Mouse (Mus musculus): ENCODE measurements around the gene Gorasp1. TPM values are rescaled to one million over a fixed set of nuclear protein-coding genes. Genes with fewer than 3 reads are reported as not detected.

The Gorasp1 gene
- polyA plus RNA-seq, 1 experiment from 2014 or later: 33.0 TPM

GRCm38 (mm10) chr9:119939646-119940045 is 2.3 kb upstream of the Gorasp1 start:
- no peak for DNase-seq (ENCODE audit: low spot score)

GRCm38 (mm10) chr9:119938496-119938895 is 1.1 kb upstream of the Gorasp1 start:
- Histone ChIP-seq H3K4me1 (peaks cover 55% of the 10 kb centered on the region), H3K9me3 (replicated peaks) (no peaks in the 10 kb centered on the region), H3K36me3 (no peaks in the 10 kb centered on the region), H3K27me3 (ENCODE audit: low read depth, poor library complexity, severe bottlenecking) (no peaks in the 10 kb centered on the region), H3K27ac (peak overlapping the region; percentile 78; the same call in 1 of the 2 replicates), H3K4me3 (no peak overlapping the region)
- no peak for DNase-seq (ENCODE audit: low spot score)
- WGBS: 77% methylated on average over 4 of the region's 4 CpGs

More at GRCm38 (mm10) chr9:119939646-119940045, 2.3 kb upstream of the Gorasp1 start:
- H3K36me3 ChIP-seq: no peaks in the 10 kb centered on the region
- H3K27me3 ChIP-seq (ENCODE audit: low read depth, poor library complexity, severe bottlenecking): no peaks in the 10 kb centered on the region
- H3K9me3 ChIP-seq (replicated peaks): no peaks in the 10 kb centered on the region
- 69% methylated on average over 10 of the region's 10 CpGs for WGBS
- H3K4me1 ChIP-seq: peaks cover 57% of the 10 kb centered on the region
- H3K4me3 ChIP-seq: no peak overlapping the region
- H3K27ac ChIP-seq: peak overlapping the region; percentile 78; the same call in 1 of the 2 replicates

- Histone ChIP-seq H3K4me1 (peaks cover 22% of the 10 kb centered on the region), H3K36me3 (peaks cover 47% of the 10 kb centered on the region), H3K4me3 (no peak overlapping the region), H3K9me3 (replicated peaks) (no peaks in the 10 kb centered on the region), H3K27me3 (ENCODE audit: low read depth, poor library complexity, severe bottlenecking) (no peaks in the 10 kb centered on the region), H3K27ac (no peak overlapping the region)
- WGBS: 96% methylated on average over 6 of the region's 6 CpGs
- DNase-seq (ENCODE audit: low spot score): no peak
Measured at GRCm38 (mm10) chr9:119933675-119934074, 3.7 kb downstream of the Gorasp1 start.

- DNase-seq (ENCODE audit: low spot score): no peak
- peaks cover 11% of the 10 kb centered on the region for H3K4me1 ChIP-seq
- peaks cover 60% of the 10 kb centered on the region for H3K36me3 ChIP-seq
- H3K4me3 ChIP-seq: no peak overlapping the region
- 93% methylated on average over 12 of the region's 12 CpGs for WGBS
- no peak overlapping the region for H3K27ac ChIP-seq
- no peaks in the 10 kb centered on the region for H3K9me3 ChIP-seq (replicated peaks)
- no peaks in the 10 kb centered on the region for H3K27me3 ChIP-seq (ENCODE audit: low read depth, poor library complexity, severe bottlenecking)
Measured at GRCm38 (mm10) chr9:119932358-119932757, 5.0 kb downstream of the Gorasp1 start.

GRCm38 (mm10) chr9:119926497-119926896 is 10.9 kb downstream of the Gorasp1 start:
- Histone ChIP-seq H3K36me3 (peaks cover 98% of the 10 kb centered on the region), H3K27ac (no peak overlapping the region)
- WGBS: 89% methylated on average over 5 of the region's 5 CpGs

GRCm38 (mm10) chr9:119925729-119926128 is 11.6 kb downstream of the Gorasp1 start:
- Histone ChIP-seq H3K4me3 (no peak overlapping the region), H3K4me1 (no peaks in the 10 kb centered on the region), H3K9me3 (replicated peaks) (no peaks in the 10 kb centered on the region), H3K27ac (no peak overlapping the region), H3K36me3 (peaks cover 98% of the 10 kb centered on the region), H3K27me3 (ENCODE audit: low read depth, poor library complexity, severe bottlenecking) (no peaks in the 10 kb centered on the region)
- no peak for DNase-seq (ENCODE audit: low spot score)
- WGBS: 92% methylated on average over 8 of the region's 8 CpGs

More at GRCm38 (mm10) chr9:119926497-119926896, 10.9 kb downstream of the Gorasp1 start:
- Histone ChIP-seq H3K9me3 (replicated peaks) (no peaks in the 10 kb centered on the region), H3K4me1 (no peaks in the 10 kb centered on the region), H3K27me3 (ENCODE audit: low read depth, poor library complexity, severe bottlenecking) (no peaks in the 10 kb centered on the region), H3K4me3 (no peak overlapping the region)
- DNase-seq (ENCODE audit: low spot score): no peak

- no peak for DNase-seq (ENCODE audit: low spot score)
- WGBS: 95% methylated on average over 16 of the region's 16 CpGs
- Histone ChIP-seq H3K9me3 (replicated peaks) (no peaks in the 10 kb centered on the region), H3K4me3 (no peak overlapping the region), H3K27me3 (ENCODE audit: low read depth, poor library complexity, severe bottlenecking) (no peaks in the 10 kb centered on the region), H3K36me3 (peaks cover 98% of the 10 kb centered on the region), H3K4me1 (no peaks in the 10 kb centered on the region), H3K27ac (no peak overlapping the region)
Measured at GRCm38 (mm10) chr9:119925120-119925657, 12.2 kb downstream of the Gorasp1 start.

- WGBS: 93% methylated on average over 4 of the region's 4 CpGs
- peaks cover 98% of the 10 kb centered on the region for H3K36me3 ChIP-seq
- H3K27ac ChIP-seq: no peak overlapping the region
- no peaks in the 10 kb centered on the region for H3K27me3 ChIP-seq (ENCODE audit: low read depth, poor library complexity, severe bottlenecking)
- H3K4me3 ChIP-seq: no peak overlapping the region
- no peaks in the 10 kb centered on the region for H3K4me1 ChIP-seq
- H3K9me3 ChIP-seq (replicated peaks): no peaks in the 10 kb centered on the region
- no peak for DNase-seq (ENCODE audit: low spot score)
Measured at GRCm38 (mm10) chr9:119923462-119923861, 13.9 kb downstream of the Gorasp1 start.

- no peaks in the 10 kb centered on the region for H3K9me3 ChIP-seq (replicated peaks)
- no peak overlapping the region for H3K27ac ChIP-seq
- H3K27me3 ChIP-seq (ENCODE audit: low read depth, poor library complexity, severe bottlenecking): no peaks in the 10 kb centered on the region
- H3K36me3 ChIP-seq: peaks cover 96% of the 10 kb centered on the region
- H3K4me3 ChIP-seq: no peak overlapping the region
- H3K4me1 ChIP-seq: no peaks in the 10 kb centered on the region
- WGBS: 79% methylated on average over 1 of the region's 1 CpGs
- DNase-seq (ENCODE audit: low spot score): no peak
Measured at GRCm38 (mm10) chr9:119919858-119920257, 17.5 kb downstream of the Gorasp1 start.

- H3K4me3 ChIP-seq: no peak overlapping the region
- H3K27ac ChIP-seq: no peak overlapping the region
- H3K9me3 ChIP-seq (replicated peaks): no peaks in the 10 kb centered on the region
- WGBS: 82% methylated on average over 13 of the region's 13 CpGs
- H3K4me1 ChIP-seq: no peaks in the 10 kb centered on the region
- H3K27me3 ChIP-seq (ENCODE audit: low read depth, poor library complexity, severe bottlenecking): no peaks in the 10 kb centered on the region
- DNase-seq (ENCODE audit: low spot score): no peak
- peaks cover 96% of the 10 kb centered on the region for H3K36me3 ChIP-seq
Measured at GRCm38 (mm10) chr9:119913087-119913838, 24.1 kb downstream of the Gorasp1 start.

GRCm38 (mm10) chr9:119909931-119910330 is 27.4 kb downstream of the Gorasp1 start:
- 88% methylated on average over 3 of the region's 3 CpGs for WGBS

GRCm38 (mm10) chr9:119908708-119909107 is 28.7 kb downstream of the Gorasp1 start:
- Histone ChIP-seq H3K27me3 (ENCODE audit: low read depth, poor library complexity, severe bottlenecking) (no peaks in the 10 kb centered on the region), H3K4me3 (no peak overlapping the region), H3K36me3 (peaks cover 99% of the 10 kb centered on the region), H3K27ac (no peak overlapping the region), H3K9me3 (replicated peaks) (no peaks in the 10 kb centered on the region), H3K4me1 (no peaks in the 10 kb centered on the region)
- 95% methylated on average over 3 of the region's 3 CpGs for WGBS
- DNase-seq (ENCODE audit: low spot score): no peak

More at GRCm38 (mm10) chr9:119909931-119910330, 27.4 kb downstream of the Gorasp1 start:
- Histone ChIP-seq H3K27ac (no peak overlapping the region), H3K4me3 (no peak overlapping the region), H3K36me3 (peaks cover 99% of the 10 kb centered on the region), H3K27me3 (ENCODE audit: low read depth, poor library complexity, severe bottlenecking) (no peaks in the 10 kb centered on the region), H3K9me3 (replicated peaks) (no peaks in the 10 kb centered on the region), H3K4me1 (no peaks in the 10 kb centered on the region)
- DNase-seq (ENCODE audit: low spot score): no peak

GRCm38 (mm10) chr9:119902410-119903151 is 34.8 kb downstream of the Gorasp1 start:
- H3K4me3 ChIP-seq: no peak overlapping the region
- peaks cover 70% of the 10 kb centered on the region for H3K36me3 ChIP-seq
- no peaks in the 10 kb centered on the region for H3K4me1 ChIP-seq
- H3K27me3 ChIP-seq (ENCODE audit: low read depth, poor library complexity, severe bottlenecking): no peaks in the 10 kb centered on the region
- DNase-seq (ENCODE audit: low spot score): no peak
- no peak overlapping the region for H3K27ac ChIP-seq
- H3K9me3 ChIP-seq (replicated peaks): no peaks in the 10 kb centered on the region
- WGBS: 85% methylated on average over 12 of the region's 12 CpGs

Data from limb, embryonic 10.5 days (tissue).